Mouse (Mus musculus) midbrain, embryonic 12.5 days (tissue): Measurements from ENCODE around the gene Olfr1420. TPM values are rescaled to one million over a fixed set of nuclear protein-coding genes. Genes with fewer than 3 reads are reported as not detected.
"Not testable (repeated sequence)": the region's sequence is repeated elsewhere in the genome, so short reads cannot be mapped to it uniquely, and the experiment has no call there.

Source experiments
- ATAC-seq: fragments of 200-750 bp; cut with Nextera tagmentation; 2 replicates; pipeline ENCODE4 v1.8.0; 2017; ENCODE audit warnings: low read depth, moderate TSS enrichment, moderate library complexity; ENCODE audit not compliant: low FRiP score
- H3K27ac ChIP-seq: fragments of 300-500 bp; sonication (generic); replicated peaks from 2 replicates; pipeline ENCODE4 v1.5.1; 2016; ENCODE audit warnings: mild to moderate bottlenecking
- H3K27me3 ChIP-seq: fragments of 300-500 bp; sonication (generic); 2 replicates; pipeline ENCODE4 v1.6.1; 2016; ENCODE audit warnings: mild to moderate bottlenecking
- H3K36me3 ChIP-seq: fragments of 300-500 bp; sonication (generic); 2 replicates; pipeline ENCODE4 v1.6.1; 2016
- H3K4me1 ChIP-seq: fragments of 300-500 bp; sonication (generic); 2 replicates; pipeline ENCODE4 v1.6.1; 2016
- H3K4me2 ChIP-seq: fragments of 300-500 bp; sonication (generic); replicated peaks from 2 replicates; pipeline ENCODE4 v1.6.1; 2016; ENCODE audit warnings: mild to moderate bottlenecking, moderate library complexity
- H3K4me3 ChIP-seq: fragments of 300-500 bp; sonication (generic); 2 replicates; pipeline ENCODE4 v1.5.1; 2016; ENCODE audit warnings: mild to moderate bottlenecking
- H3K9ac ChIP-seq: fragments of 300-500 bp; sonication (generic); replicated peaks from 2 replicates; pipeline ENCODE4 v1.6.1; 2016; ENCODE audit warnings: mild to moderate bottlenecking, moderate library complexity
- H3K9me3 ChIP-seq: fragments of 300-500 bp; sonication (generic); 2 replicates; pipeline ENCODE4 v1.6.1; 2016; ENCODE audit warnings: mild to moderate bottlenecking
- WGBS: fragments of 180-500 bp; shearing (Covaris S2); methylation state at CpG from one replicate; pipeline ENCODE4 v1.1.7; 2016; 5-methylcytosine and 5-hydroxymethylcytosine counted together
- microRNA-seq: library from miRNA; unstranded; fragments of <30 nt; microRNA quantifications from one replicate; pipeline ENCODE4, GENCODE M21; 2017
- polyA plus RNA-seq: library from polyadenylated mRNA; unstranded; fragments of >200 nt; fragmentation: Nextera tagmentation; extraction: Ambion mirVana; gene quantifications from 2 replicates; pipeline ENCODE4 v1.2.1, GENCODE M21; 2016

The Olfr1420 gene
- polyA plus RNA-seq, 1 experiment from 2014 or later, result not detected

GRCm38 (mm10) chr19:11912533-11913121, 26.3 kb downstream of the Olfr1420 start:
- peak overlapping the region; percentile 91 for H3K27ac ChIP-seq

GRCm38 (mm10) chr19:11915804-11916203, 29.4 kb downstream of the Olfr1420 start:
- no peak for ATAC-seq
- WGBS, result 39% methylated on average over 2 of the region's 2 CpGs
- Histone ChIP-seq H3K4me3 (no peak overlapping the region), H3K4me1 (peaks cover 24% of the 10 kb centered on the region), H3K4me2 (no peak overlapping the region), H3K9me3 (no peaks in the 10 kb centered on the region), H3K27ac (no peak overlapping the region), H3K9ac (no peak overlapping the region), H3K27me3 (no peaks in the 10 kb centered on the region), H3K36me3 (peaks cover 20% of the 10 kb centered on the region)

More at GRCm38 (mm10) chr19:11912533-11913121, 26.3 kb downstream of the Olfr1420 start:
- H3K9me3 ChIP-seq, result no peaks in the 10 kb centered on the region
- peaks cover 10% of the 10 kb centered on the region; the same call in 1 of the 2 replicates for H3K36me3 ChIP-seq
- under 1% methylated on average over 27 of the region's 54 CpGs for WGBS
- peak overlapping the region; percentile 77 for H3K4me2 ChIP-seq
- H3K27me3 ChIP-seq, result no peaks in the 10 kb centered on the region
- peaks cover 24% of the 10 kb centered on the region for H3K4me1 ChIP-seq
- peak overlapping the region; percentile 87 for H3K4me3 ChIP-seq
- peak; percentile 79 for ATAC-seq
- H3K9ac ChIP-seq, result peak overlapping the region; percentile 87

- Histone ChIP-seq H3K27ac (no peak overlapping the region), H3K36me3 (peaks cover 68% of the 10 kb centered on the region), H3K9me3 (no peaks in the 10 kb centered on the region), H3K4me1 (no peaks in the 10 kb centered on the region), H3K4me2 (no peak overlapping the region), H3K27me3 (no peaks in the 10 kb centered on the region), H3K9ac (no peak overlapping the region), H3K4me3 (no peak overlapping the region)
- ATAC-seq, result no peak
- 88% methylated on average over 1 of the region's 1 CpGs for WGBS
Observed at GRCm38 (mm10) chr19:11922068-11922467, 35.7 kb downstream of the Olfr1420 start.

- H3K9ac ChIP-seq, H3K4me3 ChIP-seq, H3K27ac ChIP-seq, H3K4me1 ChIP-seq, H3K9me3 ChIP-seq, H3K4me2 ChIP-seq, H3K27me3 ChIP-seq, ATAC-seq: not testable (repeated sequence)
- 95% methylated on average over 2 of the region's 2 CpGs for WGBS
- H3K36me3 ChIP-seq, result peaks cover 72% of the 10 kb centered on the region
Observed at GRCm38 (mm10) chr19:11922515-11922914, 36.1 kb downstream of the Olfr1420 start.

GRCm38 (mm10) chr19:11926380-11926779, 40.0 kb downstream of the Olfr1420 start:
- whole genome bisulfite sequencing, result 91% methylated on average over 2 of the region's 2 CpGs
- Histone ChIP-seq H3K4me3 (no peak overlapping the region), H3K27ac (no peak overlapping the region), H3K9me3 (no peaks in the 10 kb centered on the region), H3K4me1 (no peaks in the 10 kb centered on the region), H3K9ac (no peak overlapping the region), H3K4me2 (no peak overlapping the region), H3K27me3 (no peaks in the 10 kb centered on the region), H3K36me3 (peaks cover 91% of the 10 kb centered on the region)
- no peak for ATAC-seq

GRCm38 (mm10) chr19:11928025-11928748, 41.8 kb downstream of the Olfr1420 start:
- 98% methylated on average over 4 of the region's 4 CpGs for WGBS
- no peaks in the 10 kb centered on the region for H3K4me1 ChIP-seq
- no peak overlapping the region for H3K4me2 ChIP-seq
- no peaks in the 10 kb centered on the region for H3K9me3 ChIP-seq
- no peak overlapping the region for H3K4me3 ChIP-seq
- no peak overlapping the region for H3K9ac ChIP-seq
- ATAC-seq, result no peak
- H3K36me3 ChIP-seq, result peaks cover 91% of the 10 kb centered on the region
- no peak overlapping the region for H3K27ac ChIP-seq
- no peaks in the 10 kb centered on the region for H3K27me3 ChIP-seq

- 90% methylated on average over 9 of the region's 9 CpGs for WGBS
- not testable (repeated sequence) for H3K27me3 ChIP-seq
- H3K36me3 ChIP-seq, result peaks cover 37% of the 10 kb centered on the region
Observed at GRCm38 (mm10) chr19:11946460-11946859, 60.1 kb downstream of the Olfr1420 start.

More at GRCm38 (mm10) chr19:11946460-11946859, 60.1 kb downstream of the Olfr1420 start:
- not testable (repeated sequence) for H3K4me1 ChIP-seq, H3K27ac ChIP-seq, H3K4me2 ChIP-seq, H3K9me3 ChIP-seq, H3K9ac ChIP-seq, H3K4me3 ChIP-seq, ATAC-seq

Small RNAs within 50 kb of the gene (microRNA-seq; reads per million reads assigned to microRNA genes)
- gene Mir6994, result 14.6 reads per million, percentile 30 among the genes with 10 or more reads in this experiment

Other genes starting within 250 kb of the Olfr1420 start
- not detected in 2 replicates for gene Ms4a3, start 245.7 kb upstream of the Olfr1420 start, polyA plus RNA-seq
- gene Oosp2, start 226.0 kb upstream of the Olfr1420 start, polyA plus RNA-seq, result not detected in 2 replicates
- gene Oosp1, start 195.4 kb upstream of the Olfr1420 start, polyA plus RNA-seq, result not detected in 2 replicates
- not detected in 2 replicates for gene Oosp3, start 189.5 kb upstream of the Olfr1420 start, polyA plus RNA-seq
- not detected in 2 replicates for gene Gif, start 139.0 kb upstream of the Olfr1420 start, polyA plus RNA-seq
- gene Mrpl16, start 116.2 kb upstream of the Olfr1420 start, polyA plus RNA-seq, result 45.7 and 48.7 TPM in 2 replicates
- 20.3 and 22.0 TPM in 2 replicates for gene Stx3, start 67.2 kb upstream of the Olfr1420 start, polyA plus RNA-seq
- gene Olfr1417, start 47.3 kb upstream of the Olfr1420 start, polyA plus RNA-seq, result not detected in 2 replicates
- gene Olfr1418, start 25.5 kb upstream of the Olfr1420 start, polyA plus RNA-seq, result not detected in 2 replicates
- not detected in 2 replicates for gene Olfr1419, start 11.5 kb upstream of the Olfr1420 start, polyA plus RNA-seq
- gene Patl1, start 25.8 kb downstream of the Olfr1420 start, polyA plus RNA-seq, result 24.4 and 26.0 TPM in 2 replicates
- 4.7 and 5.0 TPM in 2 replicates for gene Osbp, start 79.4 kb downstream of the Olfr1420 start, polyA plus RNA-seq
- 0.04 TPM in 1 of 2 replicates, not detected in the other for gene Olfr1423, start 154.8 kb downstream of the Olfr1420 start, polyA plus RNA-seq
- gene Olfr1424, start 176.1 kb downstream of the Olfr1420 start, polyA plus RNA-seq, result not detected in 2 replicates
- not detected in 2 replicates for gene Olfr1425, start 191.2 kb downstream of the Olfr1420 start, polyA plus RNA-seq
- gene Olfr1426, start 205.4 kb downstream of the Olfr1420 start, polyA plus RNA-seq, result not detected in 2 replicates
- not detected in 2 replicates for gene Olfr1427, start 216.8 kb downstream of the Olfr1420 start, polyA plus RNA-seq
- gene Olfr1428, start 229.3 kb downstream of the Olfr1420 start, polyA plus RNA-seq, result not detected in 2 replicates
- gene Olfr76, start 236.6 kb downstream of the Olfr1420 start, polyA plus RNA-seq, result not detected in 2 replicates